In genomic region chr19:31813087-31813486, GRCm38 (mm10) we compare ENCODE assay signal across 16 mouse cellular contexts. TPM values are rescaled to one million over a fixed set of nuclear protein-coding genes. Genes with fewer than 3 reads are reported as not detected.
"Had no signal": no experiment of that assay in that cellular context is flagged by ENCODE, and none has a peak within 500 bp of the region (broad histone marks: within the 10 kb centered on the region; RNA-seq: fewer than 3 reads in every experiment).

No protein-coding gene starts in this region.

- ATAC-seq: lung, postnatal 0 days; midbrain, embryonic 16.5 days had no signal

- DNase-seq: kidney, adult 18-20 months; kidney, adult 9 months; kidney, postnatal 14 days; layer of hippocampus, adult 9-11 months; layer of hippocampus, postnatal 36 days; liver, embryonic 13.5 days; lung, embryonic 14.5 days; thymus, adult 18-20 months; thymus, postnatal 36 days had no signal

RNA-seq across cellular contexts. Expression of gene A1cf, which starts 55.5 kb away (rescaled TPM):
- total RNA-seq: layer of hippocampus, adult 2 months; layer of hippocampus, postnatal 36 days; left cerebral cortex, adult 2 months; left cerebral cortex, postnatal 10 days; left cerebral cortex, postnatal 36 days; monocyte, adult 5-6 weeks had no signal
